Mouse (Mus musculus): ENCODE results near the gene Izumo1r.

Gene Izumo1r

GRCm38 (mm10) chr9:14903581-14904378 is at the start of gene Izumo1r:
Gene Izumo1r (minus strand): TSS chr9:14903949.
- no peak for DNase-seq (ENCODE audit: low read depth in 2 of 2, low spot score in 2 of 2)

- no peak for DNase-seq (ENCODE audit: low read depth in 2 of 2, low spot score in 2 of 2)
These were observed 47.3 kb upstream of the Izumo1r start for GRCm38 (mm10) chr9:14951072-14951471.

- DNase-seq (ENCODE audit: low read depth in 2 of 2, low spot score in 2 of 2): no peak
These were observed 45.1 kb upstream of the Izumo1r start for GRCm38 (mm10) chr9:14948843-14949242.

DNA sequence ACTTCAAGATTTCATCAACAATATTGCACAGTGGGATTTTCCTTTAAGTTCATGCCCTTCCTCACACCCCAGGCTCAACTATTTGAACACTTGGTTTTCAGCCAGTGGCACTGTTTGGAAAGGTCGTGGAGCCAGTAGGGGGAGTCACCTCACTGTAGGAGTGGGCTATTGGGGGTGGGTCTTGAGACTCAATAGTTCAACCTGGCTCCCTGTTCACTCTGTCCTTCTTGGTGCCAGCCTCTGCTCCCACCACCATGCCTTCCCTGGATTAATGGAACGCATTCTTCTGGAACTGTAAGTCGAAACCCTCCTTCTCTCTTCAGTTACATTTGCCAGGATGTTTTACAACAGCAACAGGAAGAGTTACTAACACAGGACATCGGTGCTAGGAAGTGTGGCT is 42.9 kb upstream of the Izumo1r start:
- DNase-seq (ENCODE audit: low read depth in 2 of 2, low spot score in 2 of 2): no peak

DNA sequence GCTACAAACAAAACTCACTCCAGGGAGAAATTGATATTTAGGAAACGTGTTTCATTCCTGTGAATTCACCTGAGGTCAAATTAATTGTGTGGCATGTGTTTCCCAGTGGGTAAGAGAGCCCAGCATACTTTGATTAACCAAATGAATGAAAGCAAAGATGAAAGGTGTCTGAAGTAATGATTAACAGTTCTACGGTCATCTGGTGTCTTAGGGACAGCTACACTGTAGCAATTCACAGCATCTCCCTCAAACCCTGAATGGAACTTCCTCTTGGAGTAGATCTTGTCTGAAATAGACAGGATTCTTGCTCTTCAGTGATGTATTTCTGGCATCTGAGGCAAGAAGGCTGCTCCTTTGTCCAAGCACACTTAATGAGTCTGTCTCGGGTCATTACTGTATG is 42.2 kb upstream of the Izumo1r start:
- DNase-seq (ENCODE audit: low read depth in 2 of 2, low spot score in 2 of 2): no peak

- DNase-seq (ENCODE audit: low read depth in 2 of 2, low spot score in 2 of 2): no peak
These were observed 38.5 kb upstream of the Izumo1r start for GRCm38 (mm10) chr9:14942143-14942720.

DNA sequence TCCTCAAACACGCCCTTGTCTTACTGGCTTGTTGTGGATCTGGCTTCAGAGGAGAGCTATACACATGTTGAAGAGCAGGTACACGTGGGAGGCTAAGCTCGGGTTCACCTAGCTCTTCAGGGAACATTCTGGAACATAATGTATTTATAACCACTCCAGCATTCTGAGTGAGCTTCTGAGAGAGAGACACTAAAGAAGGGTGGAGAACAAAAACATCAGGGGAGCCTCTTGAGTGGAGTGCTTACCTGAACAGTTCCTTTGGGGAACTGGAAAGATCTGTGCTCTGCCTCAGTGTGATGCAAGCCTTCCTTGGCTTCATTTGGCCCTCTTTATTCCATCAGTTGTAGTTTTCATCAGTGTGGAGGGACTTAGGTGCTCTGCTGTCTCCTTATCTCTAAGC is 35.9 kb upstream of the Izumo1r start:
- DNase-seq (ENCODE audit: low read depth in 2 of 2, low spot score in 2 of 2): no peak

DNA sequence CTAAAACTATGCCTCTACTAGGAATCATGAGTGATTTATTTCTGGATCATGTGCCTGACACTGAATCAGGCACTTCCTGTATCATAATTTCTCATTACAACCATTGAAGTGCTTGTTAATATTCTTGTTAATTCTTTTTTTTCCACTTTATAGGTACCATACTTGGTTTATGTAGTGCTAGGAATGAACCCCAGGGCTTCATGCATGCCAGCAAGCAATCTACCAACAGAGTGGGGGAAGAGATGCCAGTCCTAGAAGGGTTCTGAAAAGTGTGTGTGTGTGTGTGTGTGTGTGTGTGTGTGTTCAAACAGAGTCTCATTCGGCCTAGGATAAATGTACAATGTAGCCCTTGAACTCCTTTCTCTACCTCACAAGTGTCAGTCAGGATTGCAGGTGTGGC is 33.6 kb upstream of the Izumo1r start:
- DNase-seq (ENCODE audit: low read depth in 2 of 2, low spot score in 2 of 2): no peak

GRCm38 (mm10) chr9:14934851-14935250 is 31.1 kb upstream of the Izumo1r start:
- no peak for DNase-seq (ENCODE audit: low read depth in 2 of 2, low spot score in 2 of 2)

DNA sequence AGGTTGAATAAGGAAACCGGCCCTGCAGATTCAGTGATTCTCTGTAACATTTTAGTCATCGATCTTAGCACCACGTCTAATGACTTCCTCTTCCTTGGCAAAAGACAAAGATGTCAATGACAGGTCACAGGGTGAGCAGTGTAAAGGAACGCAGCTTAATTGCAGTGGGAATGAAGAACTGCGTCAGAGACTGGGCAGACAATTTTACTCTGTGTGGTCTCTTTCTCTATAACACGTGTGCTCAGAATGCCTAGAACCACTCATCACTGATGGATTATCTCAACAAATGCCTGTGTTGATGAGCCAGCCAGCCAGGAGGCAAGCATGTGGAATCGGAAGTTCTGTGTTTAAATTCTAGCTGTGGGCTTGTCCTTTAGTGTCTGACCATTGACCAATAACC is 28.2 kb upstream of the Izumo1r start:
- DNase-seq (ENCODE audit: low read depth in 2 of 2, low spot score in 2 of 2): no peak

DNA sequence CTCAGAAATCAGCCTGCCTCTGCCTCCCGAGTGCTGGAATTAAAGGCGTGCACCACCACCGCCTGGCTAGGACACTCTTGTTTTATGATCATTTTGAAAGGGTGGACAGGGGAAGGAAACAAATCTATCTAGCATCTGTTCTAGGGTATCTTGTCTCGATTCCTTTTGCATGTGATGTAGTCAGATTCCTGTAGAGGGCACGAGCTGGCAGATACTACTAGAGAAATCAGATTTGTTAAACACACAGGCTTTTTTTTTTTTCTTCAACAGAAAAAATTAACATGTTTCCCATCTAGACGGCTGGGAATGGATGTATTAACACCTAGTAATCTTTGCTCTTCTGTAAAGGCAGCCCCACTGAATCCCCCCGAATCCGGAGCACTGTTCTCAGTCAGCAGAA is 27.5 kb upstream of the Izumo1r start:
- no peak for DNase-seq (ENCODE audit: low read depth in 2 of 2, low spot score in 2 of 2)

- peak; percentile 15 to 44 for DNase-seq (ENCODE audit: low read depth in 2 of 2, low spot score in 2 of 2)
These were observed 22.8 kb upstream of the Izumo1r start for GRCm38 (mm10) chr9:14926593-14926992.

- no peak for DNase-seq (ENCODE audit: low read depth in 2 of 2, low spot score in 2 of 2)
These were observed 19.9 kb upstream of the Izumo1r start for GRCm38 (mm10) chr9:14923625-14924024.

GRCm38 (mm10) chr9:14921971-14922560 is 18.3 kb upstream of the Izumo1r start:
- no peak for DNase-seq (ENCODE audit: low read depth in 2 of 2, low spot score in 2 of 2)

- no peak for DNase-seq (ENCODE audit: low read depth in 2 of 2, low spot score in 2 of 2)
These were observed 17.5 kb upstream of the Izumo1r start for GRCm38 (mm10) chr9:14921254-14921653.

- DNase-seq (ENCODE audit: low read depth in 2 of 2, low spot score in 2 of 2): no peak
These were observed 16.9 kb upstream of the Izumo1r start for GRCm38 (mm10) chr9:14920608-14921007.

- DNase-seq (ENCODE audit: low read depth in 2 of 2, low spot score in 2 of 2): no peak
These were observed 15.3 kb upstream of the Izumo1r start for GRCm38 (mm10) chr9:14918825-14919668.

GRCm38 (mm10) chr9:14917661-14918060 is 13.9 kb upstream of the Izumo1r start:
- DNase-seq (ENCODE audit: low read depth in 2 of 2, low spot score in 2 of 2): no peak

- no peak for DNase-seq (ENCODE audit: low read depth in 2 of 2, low spot score in 2 of 2)
These were observed 8.3 kb upstream of the Izumo1r start for GRCm38 (mm10) chr9:14912037-14912436.

GRCm38 (mm10) chr9:14909981-14910380 is 6.2 kb upstream of the Izumo1r start:
- DNase-seq (ENCODE audit: low read depth in 2 of 2, low spot score in 2 of 2): no peak

DNA sequence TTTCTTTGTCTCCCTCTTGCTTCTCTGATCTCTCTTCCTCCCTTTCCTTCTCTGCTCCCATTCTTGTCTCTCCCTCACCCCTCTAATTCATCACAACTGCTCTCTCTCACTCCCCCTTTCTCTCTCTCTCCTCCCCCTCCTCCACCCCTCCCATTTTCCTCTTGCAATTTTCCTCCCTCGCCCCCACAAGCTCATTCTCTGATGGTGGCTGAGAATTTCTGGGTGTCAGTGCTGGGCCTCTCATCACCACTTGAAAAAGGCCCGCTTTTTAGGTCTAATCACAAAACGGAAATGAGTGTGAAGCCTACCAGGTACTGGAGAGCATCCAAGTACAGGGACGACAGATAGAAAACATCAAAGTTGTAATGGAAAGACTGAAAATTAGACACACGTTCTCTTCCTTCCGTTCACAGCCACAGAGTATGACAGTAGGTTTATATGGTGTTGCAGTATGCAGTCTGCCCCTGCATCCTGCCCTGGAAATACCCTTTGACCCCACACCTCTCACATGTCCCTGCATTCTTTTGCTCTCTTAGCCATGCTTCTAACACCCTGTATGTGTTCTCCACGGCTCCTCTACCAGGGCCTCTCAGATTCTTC is 4.2 kb upstream of the Izumo1r start:
- DNase-seq (ENCODE audit: low read depth in 2 of 2, low spot score in 2 of 2): peak in 1 of 2 experiments; percentile 23

Measured in CD8-positive naive resting alpha-beta T cell, adult 2 months (primary cell).